Mouse (Mus musculus) NIH3T3 (cell line): ENCODE data around the gene Iqsec1.

Experiments
- DNase-seq: peaks from one replicate; pipeline ENCODE4 v3.0.0-alpha.2; 2012; ENCODE audit warnings: low read depth

The Iqsec1 gene

DNA sequence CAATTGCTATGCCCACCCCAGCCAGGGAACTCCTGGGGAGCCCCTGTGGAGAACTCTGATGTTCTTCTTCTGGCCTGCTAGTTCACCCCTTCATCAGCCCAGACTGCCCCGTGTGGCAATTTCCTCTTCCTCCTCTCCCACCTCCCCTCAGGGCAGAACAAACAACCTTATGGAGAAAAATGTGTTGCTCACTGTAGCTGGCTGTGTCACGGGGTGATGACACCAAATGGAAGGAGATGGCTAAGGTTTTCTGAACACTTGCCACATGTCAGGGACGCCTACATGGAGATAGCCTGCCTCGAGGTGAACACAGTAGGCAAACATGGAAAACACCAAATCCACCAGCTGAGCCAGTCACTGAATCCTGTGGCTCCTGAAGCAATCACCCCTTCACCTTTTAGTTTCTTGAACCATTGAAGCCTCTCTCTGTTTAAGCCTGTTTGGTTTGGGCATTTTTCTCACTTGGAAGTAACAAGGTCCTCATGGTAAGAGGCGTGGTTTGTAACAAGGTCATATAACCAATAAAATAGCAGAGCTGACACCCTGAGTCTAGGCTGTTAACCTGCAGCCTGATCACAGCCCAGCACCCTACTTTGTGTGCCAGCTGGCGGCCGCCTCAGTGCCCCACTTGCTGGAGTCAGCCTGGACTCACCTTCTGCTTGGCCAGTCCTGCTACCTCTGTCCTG is 233.4 kb downstream of the Iqsec1 start:
- no peak for DNase-seq

DNA sequence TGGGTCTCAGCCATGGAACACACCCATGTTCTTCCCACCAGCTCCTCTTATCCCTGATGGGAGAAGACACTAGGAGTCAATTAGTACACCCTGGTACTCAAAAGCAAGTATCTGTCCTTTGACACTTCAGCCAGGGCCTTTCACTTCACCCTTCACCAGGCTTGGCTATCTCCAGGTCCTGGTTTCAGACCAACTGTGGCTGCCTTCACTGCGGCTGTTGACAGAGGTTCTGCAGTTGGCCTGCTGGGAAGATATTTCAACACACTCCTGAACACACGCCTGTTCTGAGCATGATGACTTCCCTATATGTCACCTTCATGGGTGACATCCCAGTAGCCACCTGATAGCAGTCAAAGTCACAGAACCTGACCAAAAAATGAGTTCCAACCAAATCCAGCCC is 234.4 kb downstream of the Iqsec1 start:
- no peak for DNase-seq

DNA sequence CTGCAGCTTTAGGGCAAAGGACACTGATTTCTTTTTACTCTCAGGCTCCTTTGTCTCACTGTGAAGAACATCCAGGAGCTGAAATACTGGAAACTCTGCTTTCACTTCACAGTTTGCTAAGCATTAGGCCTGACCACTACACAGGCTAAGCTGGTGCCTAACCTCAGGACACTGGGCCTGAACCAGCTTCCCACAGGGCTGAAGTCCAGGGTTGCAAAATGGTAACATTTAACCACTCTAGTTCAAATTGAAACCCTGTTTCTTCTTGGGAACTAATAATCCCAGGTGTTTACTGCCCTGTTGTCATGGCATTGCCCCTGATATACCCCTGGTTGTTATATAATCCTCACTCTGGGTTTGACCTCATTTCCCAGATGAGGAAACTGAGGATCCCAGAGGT is 234.8 kb downstream of the Iqsec1 start:
- no peak for DNase-seq

DNA sequence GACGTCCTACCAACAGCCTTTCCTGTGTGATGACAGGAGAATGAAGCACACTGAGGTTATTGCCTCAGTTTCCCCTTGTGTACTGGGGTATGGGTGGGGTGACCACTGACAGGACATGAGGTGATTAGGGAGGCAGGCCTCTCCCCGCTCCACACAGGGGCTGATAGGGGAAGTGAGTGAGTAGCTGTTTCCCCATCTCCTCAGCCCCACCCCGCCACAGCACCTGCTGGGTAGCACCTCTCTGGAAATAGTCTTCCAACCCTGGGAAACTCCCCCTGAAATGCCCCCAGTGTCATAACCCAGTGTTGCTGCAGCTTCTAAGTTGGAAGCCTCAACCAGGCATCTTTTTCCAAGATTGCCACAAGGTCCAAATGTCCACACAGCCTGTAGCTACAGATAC is 236.9 kb downstream of the Iqsec1 start:
- no peak for DNase-seq

DNA sequence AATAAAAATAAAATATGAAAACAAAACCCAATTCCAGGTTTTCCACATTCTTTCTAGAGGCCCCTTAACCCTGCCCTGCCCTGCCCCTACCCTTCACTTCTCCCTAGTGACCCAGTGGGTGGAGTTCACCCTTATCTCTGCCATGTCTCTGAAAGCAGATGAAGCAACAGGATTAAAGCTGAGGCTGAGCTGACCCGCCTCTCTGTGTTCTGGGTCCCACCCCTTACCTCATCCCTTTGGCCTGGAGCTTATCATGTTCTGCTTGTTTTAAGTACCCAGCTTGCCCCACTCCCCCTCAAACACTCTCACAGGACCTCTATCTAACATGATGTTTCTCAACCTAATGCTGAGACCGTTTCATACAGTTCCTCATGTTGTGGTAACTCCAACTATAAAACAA is 238.4 kb downstream of the Iqsec1 start:
- peak; percentile 31 for DNase-seq

DNA sequence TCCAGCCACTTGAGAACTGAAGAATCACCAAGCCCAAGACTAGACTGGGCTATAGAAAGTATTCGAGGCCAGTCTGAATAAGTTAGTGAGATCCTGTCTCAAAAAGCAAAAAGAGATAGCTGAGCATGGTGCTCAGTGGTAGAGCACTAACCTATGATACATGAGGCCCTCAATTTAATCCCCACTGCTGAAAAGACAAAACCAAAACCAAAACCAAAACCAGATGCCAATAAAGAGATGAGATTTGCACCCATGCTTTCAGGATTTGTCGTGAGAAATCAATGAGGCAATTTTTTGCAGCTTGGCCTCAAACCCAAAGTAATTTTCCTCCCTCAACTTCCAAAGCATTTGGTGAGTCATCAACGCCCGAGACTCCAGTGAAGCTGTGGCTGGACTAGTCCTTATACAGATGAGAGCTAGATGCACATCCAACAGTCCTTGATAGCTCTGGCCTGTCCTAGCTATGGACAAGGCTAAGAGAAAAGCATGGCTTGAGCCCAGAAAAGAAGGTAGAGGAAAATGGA is 239.0 kb downstream of the Iqsec1 start:
- DNase-seq = peak; percentile 89

DNA sequence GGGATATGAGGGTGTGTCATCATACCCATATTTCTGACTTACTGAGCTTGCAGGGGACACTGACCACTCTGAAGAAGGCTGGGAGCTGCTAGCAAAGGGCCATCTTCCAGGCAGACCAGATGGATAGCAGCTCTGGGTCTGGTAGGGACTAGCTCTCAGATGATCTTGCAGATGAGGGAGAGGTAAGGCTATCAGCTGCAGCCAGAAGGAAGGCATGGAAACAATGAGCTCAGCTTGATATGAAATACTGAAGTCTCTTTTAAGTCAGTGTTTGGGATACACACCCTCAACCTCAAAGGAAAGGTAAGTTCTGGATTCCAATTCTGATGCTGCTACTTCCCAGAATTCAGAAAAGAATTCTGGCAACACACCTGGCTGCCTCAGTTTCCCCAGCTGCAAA is 239.5 kb downstream of the Iqsec1 start:
- DNase-seq = no peak

DNA sequence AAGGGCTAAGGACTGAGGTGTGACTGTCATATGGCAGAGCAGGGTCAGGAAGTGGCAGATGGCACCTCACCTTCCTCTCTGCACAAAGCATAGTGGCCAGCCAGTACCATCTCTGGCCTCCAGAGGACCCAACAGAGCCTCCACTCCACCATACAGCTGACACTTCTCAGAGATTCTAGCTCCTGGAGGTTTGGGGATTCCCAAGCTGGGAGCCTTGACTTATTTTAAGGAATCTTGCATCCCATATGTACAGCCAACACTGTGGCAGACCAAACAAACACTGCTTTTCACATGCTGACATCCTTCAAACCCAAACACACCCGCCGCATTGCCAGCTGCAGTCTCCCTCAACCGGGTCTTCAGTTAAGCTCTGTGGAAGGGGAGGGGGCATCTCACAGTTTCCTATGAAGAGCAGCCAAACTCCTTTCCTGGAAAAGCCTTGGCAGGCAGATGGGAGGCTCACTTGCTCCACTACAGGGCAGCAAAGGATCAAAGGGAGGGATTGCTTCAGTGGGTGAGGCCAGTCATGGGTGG is 242.1 kb downstream of the Iqsec1 start:
- peak; percentile 31 for DNase-seq

DNA sequence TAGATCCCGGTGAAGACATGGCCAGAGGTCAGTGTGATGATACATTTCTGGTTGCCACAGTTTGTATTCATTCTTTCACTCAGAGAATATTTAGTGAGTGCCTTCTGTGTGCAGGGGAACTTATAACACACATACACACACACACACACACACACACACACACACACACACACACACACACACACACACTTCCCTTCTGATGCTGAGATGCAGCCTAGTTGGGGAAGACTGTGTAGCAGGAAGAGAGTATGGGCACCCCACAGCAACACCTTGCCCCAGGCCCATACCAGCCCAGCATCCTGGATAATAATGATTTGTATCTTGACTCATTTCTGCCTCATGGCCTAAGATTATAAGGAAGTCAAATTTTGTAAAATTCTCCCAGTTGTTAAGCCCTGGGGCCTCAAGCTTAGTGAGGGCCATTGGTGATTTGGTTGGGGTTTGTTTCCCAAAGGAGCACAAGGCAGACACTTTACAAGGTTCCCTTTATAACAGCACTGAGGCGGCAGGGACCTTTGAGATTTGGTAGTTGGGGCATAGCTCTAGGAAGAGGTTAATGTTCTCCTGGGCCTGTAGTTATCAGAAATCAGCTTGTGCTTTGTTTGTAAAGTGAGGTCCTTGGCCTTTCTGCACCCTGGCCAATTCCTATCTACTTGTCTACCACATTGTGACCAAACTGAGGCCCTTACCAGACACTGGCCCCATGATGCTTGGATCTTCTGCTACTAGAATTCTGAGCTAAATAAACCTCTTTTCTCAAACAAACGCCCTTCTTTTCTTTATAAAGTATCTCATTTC is 242.9 kb downstream of the Iqsec1 start:
- DNase-seq = no peak

DNA sequence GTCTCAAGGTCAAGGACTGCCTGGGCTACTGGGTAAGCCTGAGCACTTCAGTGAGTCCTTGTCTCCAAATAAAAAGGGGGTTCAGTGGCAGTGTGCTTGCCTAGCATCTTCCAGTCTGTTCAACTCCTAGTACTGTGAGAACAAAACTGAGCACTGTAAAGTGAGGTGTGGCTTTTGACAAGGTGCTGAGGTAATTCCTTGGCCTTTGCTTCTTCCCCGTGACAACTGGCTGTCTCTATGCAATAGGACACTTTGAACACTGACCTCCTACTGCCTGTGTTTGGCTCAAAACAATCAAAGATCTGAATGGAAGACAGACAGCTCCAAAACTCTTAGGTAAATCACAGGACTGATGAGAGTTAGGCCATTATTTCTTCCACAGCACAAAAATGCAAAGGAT is 246.0 kb downstream of the Iqsec1 start:
- DNase-seq = no peak

DNA sequence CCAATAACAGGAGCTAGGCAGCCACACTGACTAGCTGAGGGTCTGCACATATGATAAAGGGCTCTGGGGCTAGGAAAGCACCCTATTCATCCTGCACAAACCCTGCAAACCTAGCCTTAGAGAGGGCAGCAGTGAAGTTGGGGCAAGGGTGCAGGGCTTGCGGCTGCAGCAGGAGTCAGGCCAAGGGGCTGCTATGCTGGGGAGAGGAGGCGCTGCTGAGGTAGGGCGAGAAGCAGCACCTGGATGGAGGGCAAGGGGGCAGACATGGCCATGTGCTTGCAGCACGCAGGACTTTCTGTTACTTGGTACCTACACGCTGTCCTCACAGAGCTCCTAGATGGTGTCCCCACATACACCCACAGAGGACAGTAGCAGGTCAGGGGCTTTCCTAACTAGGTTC is 246.8 kb downstream of the Iqsec1 start:
- no peak for DNase-seq

DNA sequence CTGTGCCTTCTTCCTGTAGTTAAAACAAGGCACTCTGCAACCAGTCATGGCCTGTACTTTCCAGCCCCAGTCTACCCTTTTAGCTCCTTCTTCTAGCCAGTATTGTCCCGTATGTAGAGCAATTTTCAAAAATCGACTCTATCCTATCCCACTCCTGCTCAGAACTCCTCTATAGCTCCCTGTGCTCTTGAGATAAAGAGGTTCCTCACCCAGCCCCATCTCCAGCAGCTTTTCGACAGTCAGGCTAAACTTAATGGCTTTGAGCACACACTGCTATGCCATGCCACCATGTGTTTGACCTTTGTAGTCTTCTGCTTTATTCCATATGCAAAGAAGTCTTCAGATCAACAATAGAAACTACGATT is 247.4 kb downstream of the Iqsec1 start:
- no peak for DNase-seq

DNA sequence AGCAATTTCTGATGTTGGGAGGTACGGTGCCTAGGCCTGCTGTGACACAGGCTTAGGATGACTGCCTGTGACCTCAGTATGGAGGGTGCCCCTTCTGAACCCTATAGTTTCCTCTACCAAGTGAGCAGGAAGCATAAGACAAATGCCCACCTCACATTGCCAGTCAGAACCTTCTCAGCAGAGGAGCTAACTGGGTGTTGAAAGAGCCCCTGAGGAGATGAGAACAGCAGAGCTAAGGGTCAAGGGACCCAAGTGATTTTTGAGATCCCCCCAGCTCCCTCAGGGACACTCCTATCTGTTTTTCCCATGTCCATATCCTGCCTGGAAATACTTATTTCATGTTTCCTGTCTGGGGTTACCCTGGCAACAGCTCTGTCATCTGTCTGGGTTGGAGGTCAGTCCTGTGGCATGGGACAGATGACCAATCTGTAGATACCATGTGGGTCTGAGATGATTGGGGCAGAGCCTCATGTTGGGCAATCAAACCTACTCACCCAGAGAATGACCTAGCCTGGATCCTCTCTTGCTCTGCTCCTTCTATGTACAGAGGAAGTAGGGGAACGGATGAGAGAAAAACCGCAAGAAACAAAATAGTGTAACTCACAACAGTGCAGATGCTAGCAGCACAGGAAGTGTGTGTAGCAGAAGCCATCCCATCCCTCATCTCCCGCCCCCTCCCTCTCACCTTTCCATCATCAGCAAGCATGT is 248.0 kb downstream of the Iqsec1 start:
- DNase-seq = no peak

DNA sequence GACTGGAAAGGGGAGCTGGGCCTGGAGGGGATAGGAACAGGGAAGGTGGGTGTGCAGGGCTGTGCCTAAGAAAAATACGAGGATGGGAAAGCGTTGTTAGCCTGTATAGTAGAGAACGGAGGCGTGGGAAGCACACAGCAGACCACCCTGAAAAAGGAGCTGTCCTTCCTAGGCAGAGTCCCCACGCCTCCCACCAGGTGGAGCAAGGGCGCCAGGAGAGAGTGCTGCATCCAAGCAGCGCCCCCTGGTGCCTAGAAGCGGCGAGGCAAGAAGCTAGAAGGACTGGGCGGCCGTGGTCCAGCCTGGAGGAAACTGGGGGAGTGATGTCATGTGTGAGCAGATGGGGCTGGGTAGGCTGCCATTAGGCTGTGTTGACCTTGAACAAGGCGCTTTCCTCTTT is 251.1 kb downstream of the Iqsec1 start:
- peak; percentile 98 for DNase-seq

DNA sequence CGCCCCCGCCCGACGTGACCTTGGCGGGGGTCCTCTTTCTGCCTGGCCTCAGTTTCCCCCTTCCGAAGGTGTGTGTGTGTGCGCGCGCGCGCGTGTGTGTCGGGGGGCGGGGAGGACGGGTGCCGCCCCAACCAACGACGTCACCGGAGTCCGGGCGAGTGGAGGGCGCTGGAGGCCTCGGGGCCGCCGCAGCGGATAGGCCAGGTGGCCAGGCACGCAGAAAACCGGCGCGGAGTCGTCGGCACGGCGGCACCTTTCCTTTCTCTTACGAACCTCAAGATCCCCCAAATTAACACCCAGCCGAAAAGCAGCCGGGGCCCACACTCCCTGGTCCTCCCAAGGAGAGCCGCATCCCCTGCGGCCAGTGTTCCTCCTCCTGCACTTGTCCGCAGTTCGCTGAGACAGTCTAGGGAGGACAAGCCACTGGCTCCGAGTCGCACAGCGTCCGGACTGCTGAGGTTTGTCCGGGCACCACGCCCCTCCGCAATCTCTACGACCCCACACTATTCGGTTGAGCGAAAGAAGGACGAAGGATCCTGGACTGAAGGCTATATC is 251.7 kb downstream of the Iqsec1 start:
- peak; percentile 76 for DNase-seq

DNA sequence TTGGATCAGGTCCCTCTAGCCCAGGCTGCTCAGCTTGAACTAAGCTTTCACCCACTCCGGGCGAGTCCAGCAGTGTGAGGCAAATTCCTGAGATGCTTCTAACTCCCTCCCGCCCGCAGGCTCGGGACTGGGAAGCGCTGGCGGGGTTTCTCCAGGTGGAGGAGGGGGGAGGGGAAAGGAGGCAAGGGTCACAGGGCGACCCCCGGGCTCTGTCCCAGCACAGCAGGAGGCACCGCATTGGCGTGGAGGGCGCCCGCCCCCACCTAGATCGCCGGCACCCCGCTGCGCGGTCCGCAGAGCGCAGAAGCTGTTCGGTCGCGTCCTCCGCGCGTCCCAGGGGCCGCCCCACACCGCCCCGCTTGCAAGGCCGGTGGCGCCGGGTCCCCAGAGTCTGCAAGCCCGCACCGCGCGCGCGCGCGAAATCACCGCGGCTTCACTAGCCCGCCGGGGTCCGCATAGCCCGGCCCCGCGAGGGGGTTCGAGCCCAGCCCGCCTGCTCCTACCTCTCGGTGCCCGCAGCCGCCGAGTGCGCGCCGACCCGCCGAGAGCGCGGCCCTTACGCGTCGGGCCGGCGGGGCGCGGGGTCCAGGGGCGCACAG is 252.3 kb downstream of the Iqsec1 start:
- peak; percentile 70 for DNase-seq

DNA sequence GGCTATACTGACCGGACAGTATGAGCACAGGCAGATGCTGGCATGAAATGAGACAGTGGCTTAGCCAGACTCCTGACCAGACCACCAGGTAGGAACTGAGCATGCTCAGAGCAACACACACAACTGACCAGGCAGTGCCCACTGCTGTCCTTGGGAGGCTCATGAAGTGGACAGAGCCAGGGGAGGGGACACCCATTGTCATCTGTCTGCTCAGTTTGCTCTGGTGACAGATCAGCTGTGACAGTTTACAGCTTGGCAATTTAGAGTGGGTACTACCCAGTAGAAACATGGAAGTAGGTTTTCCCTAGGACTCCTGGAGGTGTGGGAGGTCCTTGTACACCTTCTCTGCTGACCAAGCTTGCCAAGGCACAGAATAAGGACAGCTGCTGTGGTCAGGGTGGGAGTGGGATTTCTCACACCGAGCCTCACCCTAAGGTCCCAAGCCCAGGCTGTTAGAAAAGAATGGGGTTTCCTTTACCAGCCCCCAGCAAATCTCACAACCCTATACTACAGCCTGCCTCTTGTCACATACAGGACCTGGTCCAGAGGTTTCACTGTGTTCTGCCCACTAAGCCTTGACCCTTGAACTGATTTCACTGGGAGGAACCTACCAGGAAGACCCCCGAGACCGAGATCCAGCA is 253.0 kb downstream of the Iqsec1 start:
- no peak for DNase-seq

DNA sequence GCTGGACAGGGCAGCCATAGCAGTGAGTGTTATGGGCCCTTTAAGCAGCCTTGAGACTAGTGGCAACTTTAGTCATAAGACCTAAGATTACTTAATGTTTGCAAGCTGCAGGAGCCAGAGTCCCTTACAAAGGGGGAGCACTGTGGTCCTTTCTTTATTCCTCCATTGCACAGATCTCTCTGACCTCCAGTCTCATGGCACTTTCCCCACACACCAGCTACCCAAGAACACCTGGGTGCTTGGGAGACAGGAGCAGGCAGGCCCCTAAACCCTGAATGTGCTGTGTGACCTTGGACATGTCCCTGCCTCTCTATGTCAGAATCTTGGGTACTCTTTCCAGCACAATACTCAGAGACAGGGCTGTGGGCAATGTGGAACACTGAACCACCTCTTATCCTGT is 253.7 kb downstream of the Iqsec1 start:
- peak; percentile 25 for DNase-seq

DNA sequence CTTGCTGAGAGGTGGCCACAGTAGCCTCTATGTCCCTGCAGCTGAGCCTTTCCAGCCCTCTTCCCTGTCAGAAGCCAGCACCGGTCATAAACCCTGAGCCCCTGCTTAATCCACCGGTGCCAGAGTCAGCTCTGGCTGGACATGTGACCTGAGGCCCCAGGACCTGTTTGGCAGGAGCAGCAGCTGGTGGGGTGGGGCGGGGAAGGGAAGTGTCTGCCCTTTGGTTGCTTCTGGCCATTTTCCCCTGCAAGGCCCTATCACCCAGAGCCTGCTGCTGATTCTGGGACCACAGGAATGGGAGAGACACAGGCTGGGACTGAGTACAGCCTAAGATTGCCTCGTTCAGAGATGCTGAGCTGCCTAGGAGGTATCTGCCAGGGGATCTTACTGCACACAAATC is 257.2 kb downstream of the Iqsec1 start:
- peak; percentile 51 for DNase-seq

DNA sequence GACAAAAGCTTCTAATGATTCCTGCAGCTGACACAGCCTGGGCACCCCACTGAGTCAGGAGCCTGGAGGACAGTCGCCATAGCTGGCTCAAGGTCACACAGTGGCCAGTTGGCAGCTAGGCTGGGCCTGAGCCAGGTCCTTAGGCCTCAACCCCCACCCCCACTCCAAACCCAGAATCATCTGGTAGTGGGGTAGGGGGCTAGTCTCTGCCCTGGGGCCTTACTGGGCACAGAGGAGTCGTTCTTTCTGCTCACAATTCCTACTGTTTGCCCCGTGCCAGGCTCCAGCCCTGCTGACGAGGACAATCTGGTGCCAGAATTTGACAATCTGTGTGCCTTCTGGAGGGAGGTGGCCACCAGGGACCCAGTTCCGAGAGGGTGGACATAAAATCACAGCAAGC is 258.7 kb downstream of the Iqsec1 start:
- DNase-seq = no peak

DNA sequence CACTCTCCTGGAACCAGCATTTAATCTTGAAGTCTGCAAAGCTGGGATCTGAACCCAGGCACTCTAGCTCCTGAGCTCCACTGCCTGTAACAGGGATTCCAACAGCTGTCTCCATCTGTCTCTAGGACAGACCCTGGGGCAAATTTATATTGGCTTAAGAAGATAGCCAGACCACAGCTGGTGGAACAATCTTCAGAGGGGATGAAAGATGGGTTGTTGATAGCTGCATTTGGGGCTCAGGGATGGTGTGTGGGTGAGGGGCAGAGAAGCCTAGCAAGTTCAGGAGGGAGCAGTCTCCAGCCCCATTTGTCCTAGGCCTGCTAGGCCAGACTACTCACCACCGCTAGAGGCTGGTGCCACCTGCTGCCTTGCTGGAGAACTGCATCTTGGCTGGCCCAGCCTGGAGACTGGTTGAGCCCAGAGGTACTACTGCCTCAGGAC is 260.0 kb downstream of the Iqsec1 start:
- DNase-seq = peak; percentile 92
